Mouse (Mus musculus) small intestine, adult 2 months (tissue): ENCODE data around the gene Slc17a1.

Experiments used
- CTCF ChIP-seq: fragments of 200-500 bp; IDR thresholded peaks from 2 replicates; pipeline ENCODE4 v1.5.1; 2012; ENCODE audit warnings: low read depth, mild to moderate bottlenecking, control low read depth, inconsistent platforms, low read length, moderate library complexity, mixed read lengths; ENCODE audit not compliant: insufficient replicate concordance, insufficient read length; ENCODE audit errors: extremely low read depth
- POLR2A ChIP-seq: fragments of 200-500 bp; IDR thresholded peaks from 2 replicates; pipeline ENCODE4 v1.6.1; 2012; ENCODE audit warnings: low read depth, mild to moderate bottlenecking, control low read depth, inconsistent platforms, low read length, moderate library complexity

GRCm38 (mm10) chr13:23930904-23931303, 63.4 kb downstream of the Slc17a1 start:
- TF ChIP-seq CTCF (no peak), POLR2A (no peak)
